Mouse (Mus musculus): ENCODE data around the gene Rnls. TPM values are rescaled to one million over a fixed set of nuclear protein-coding genes. Genes with fewer than 3 reads are reported as not detected.
"Not testable (repeated sequence)": the region's sequence is repeated elsewhere in the genome, so short reads cannot be mapped to it uniquely, and the experiment has no call there.

The Rnls gene
- total RNA-seq (2021) = 10 to 100 TPM; 13.5 to 15.3 TPM
- 5.6 and 18.2 TPM in 2 replicates for polyA plus RNA-seq (2012; rRNA removed)
- long read RNA-seq, transcript Rnls-201 (7 exons, 1,597 nt) = major isoform, 20 of 22 reads
- long read RNA-seq, partial matches to known transcripts = 0 of 22 reads
- long read RNA-seq, other reads (novel, unspliced or antisense) = 1 of 22 reads

DNA sequence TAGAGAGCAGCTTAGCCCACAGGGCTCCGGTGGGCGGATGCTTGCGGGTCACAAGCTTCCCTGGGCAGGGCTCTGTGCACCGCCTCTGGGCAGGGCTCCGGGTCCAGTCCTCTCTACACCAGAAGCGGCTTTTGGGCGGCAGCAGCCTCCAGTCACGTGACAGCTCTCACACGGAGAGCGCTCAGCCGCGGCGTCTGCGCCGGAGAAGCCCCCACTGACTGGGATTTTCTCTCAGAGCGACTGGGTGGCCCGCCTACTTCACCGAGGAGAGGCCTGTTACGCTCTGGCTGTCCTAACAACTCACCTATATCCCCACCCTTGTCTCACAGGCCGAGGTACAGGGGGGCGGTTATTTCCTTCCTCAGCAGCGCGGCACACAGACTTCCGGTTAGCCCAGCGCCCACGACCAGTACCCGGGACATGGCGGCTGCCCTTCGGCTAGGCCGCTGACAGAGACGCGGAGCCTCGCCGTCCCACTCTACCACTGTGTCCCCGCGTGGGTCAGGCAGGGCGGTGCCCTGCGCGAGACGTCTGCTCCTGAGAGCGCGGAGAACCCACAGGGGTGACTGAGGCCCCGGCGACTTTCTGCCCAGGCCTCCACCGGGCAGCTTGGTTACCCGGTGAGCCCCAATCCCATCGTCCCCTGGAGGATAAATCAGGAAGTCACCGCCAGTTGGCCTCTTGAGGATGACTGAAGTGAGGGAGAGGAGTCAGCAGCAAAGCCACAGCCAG is at the start of gene Rnls:
Gene Rnls, minus strand, starts transcription at position 645 of the 732 bp plus-strand sequence.
- intact Hi-C loops (cut with DNase I) = loop anchor here (5.0 kb wide), 1 partner anchor 995 kb away; no protein-coding TSS in a partner anchor
- no peaks in the 10 kb centered on the region; the same call in 1 of the 2 replicates for H3K4me1 ChIP-seq (ENCODE audit: control insufficient read depth, insufficient read depth, low read length)
- no peaks in the 10 kb centered on the region for H3K79me2 ChIP-seq (replicated peaks; ENCODE audit: control insufficient read depth, insufficient read depth, low read length)
- peak within 1 kb of the TSS; percentile 72 for H3K4me3 ChIP-seq
- H3K27me3 ChIP-seq (ENCODE audit: control insufficient read depth, insufficient read depth, low read length) = no peaks in the 10 kb centered on the region
- under 1% methylated on average over 48 of the region's 48 CpGs for WGBS
- H3K36me3 ChIP-seq (ENCODE audit: control insufficient read depth, insufficient read depth, low read length) = peaks cover 2% of the 10 kb centered on the region; the same call in 1 of the 2 replicates
- peak within 1 kb of the TSS; percentile 95 for H3K27ac ChIP-seq
- peak; percentile 46 for TF ChIP-seq CTCF (IDR thresholded peaks at IDR 0.05)
- TF ChIP-seq EP300 (IDR thresholded peaks at IDR 0.05; ENCODE audit: insufficient read depth, low read depth, low read length) = no peak
- TF ChIP-seq POLR2A (IDR thresholded peaks at IDR 0.05; ENCODE audit: insufficient read depth, low read depth, low read length) = peak; percentile 77
- H3K9ac ChIP-seq (ENCODE audit: low read depth, low read length) = peak within 1 kb of the TSS; percentile 98
- peak; percentile 85 to 92 for DNase-seq

DNA sequence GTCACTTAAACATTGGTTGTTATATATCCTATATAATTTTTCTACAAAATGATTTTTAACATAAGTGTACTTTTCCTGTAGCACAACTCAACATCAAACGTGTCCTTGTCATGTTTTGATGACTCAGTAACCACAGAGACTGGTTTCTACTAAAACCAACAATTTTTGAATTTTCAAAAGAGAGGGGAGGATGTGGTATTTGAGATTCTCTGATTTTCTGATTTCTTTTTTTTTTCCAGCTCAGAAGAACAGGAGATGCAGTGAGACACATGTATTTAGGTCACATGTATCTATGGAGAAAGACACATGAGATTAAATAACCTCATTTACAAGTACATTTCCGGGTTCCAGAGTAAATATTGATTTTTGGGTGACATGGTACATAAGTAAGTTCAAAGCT is 37.4 kb upstream of the Rnls start:
- Histone ChIP-seq H3K79me2 (replicated peaks; ENCODE audit: control insufficient read depth, insufficient read depth, low read length) (no peaks in the 10 kb centered on the region), H3K36me3 (ENCODE audit: control insufficient read depth, insufficient read depth, low read length) (no peaks in the 10 kb centered on the region), H3K27me3 (ENCODE audit: control insufficient read depth, insufficient read depth, low read length) (no peaks in the 10 kb centered on the region), H3K4me1 (ENCODE audit: control insufficient read depth, insufficient read depth, low read length) (no peaks in the 10 kb centered on the region), H3K4me3 (no peak overlapping the region), H3K27ac (no peak overlapping the region), H3K9ac (ENCODE audit: low read depth, low read length) (no peak overlapping the region)
- WGBS = 27% methylated on average over 2 of the region's 2 CpGs
- intact Hi-C loops (cut with DNase I) = no loop called here
- TF ChIP-seq POLR2A (IDR thresholded peaks at IDR 0.05; ENCODE audit: insufficient read depth, low read depth, low read length) (no peak), CTCF (IDR thresholded peaks at IDR 0.05) (no peak), EP300 (IDR thresholded peaks at IDR 0.05; ENCODE audit: insufficient read depth, low read depth, low read length) (no peak)
- DNase-seq = no peak

DNA sequence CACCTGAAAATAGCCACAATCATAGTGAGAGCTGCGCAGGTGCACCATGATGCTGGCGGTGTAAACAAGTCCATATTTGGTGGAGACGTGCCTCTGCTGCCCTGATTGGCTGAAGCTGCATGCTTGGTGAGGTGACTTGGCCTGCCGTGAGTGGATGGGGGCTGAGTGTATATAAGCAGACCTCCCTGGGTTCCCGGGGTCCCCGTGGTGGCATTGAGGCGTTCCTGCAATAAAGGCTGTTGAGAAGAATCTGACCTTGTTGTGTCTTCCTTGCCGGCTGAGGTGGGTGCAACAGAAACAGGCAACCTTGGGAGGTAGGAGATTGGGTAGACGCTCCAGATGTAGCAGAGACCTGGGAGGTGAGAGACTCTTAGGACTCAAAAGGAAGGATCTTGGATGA is 27.3 kb upstream of the Rnls start:
- H3K9ac ChIP-seq (ENCODE audit: low read depth, low read length); H3K27ac ChIP-seq; H3K79me2 ChIP-seq (replicated peaks; ENCODE audit: control insufficient read depth, insufficient read depth, low read length); H3K27me3 ChIP-seq (ENCODE audit: control insufficient read depth, insufficient read depth, low read length); intact Hi-C loops (cut with DNase I); H3K4me3 ChIP-seq; H3K4me1 ChIP-seq (ENCODE audit: control insufficient read depth, insufficient read depth, low read length); H3K36me3 ChIP-seq (ENCODE audit: control insufficient read depth, insufficient read depth, low read length); DNase-seq: not testable (repeated sequence)
- 82% methylated on average over 9 of the region's 9 CpGs for WGBS

DNA sequence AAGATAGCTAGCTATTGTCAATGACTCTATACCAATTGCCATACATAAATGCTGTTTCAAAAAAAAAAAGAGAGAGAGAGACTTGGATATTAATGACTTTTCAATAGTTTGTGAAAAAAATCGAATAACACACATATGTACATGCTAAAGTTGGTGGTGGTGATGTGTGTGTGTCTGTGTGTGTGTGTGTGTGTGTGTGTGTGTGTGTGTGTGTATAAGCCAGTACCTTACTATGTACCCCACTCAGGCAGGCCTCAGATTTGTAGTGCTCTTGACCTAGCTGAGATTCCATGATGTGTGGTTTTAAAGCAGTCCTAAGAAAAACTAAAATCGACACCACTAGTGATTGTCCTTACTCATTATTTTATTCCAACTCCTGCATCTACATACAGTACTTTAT is 11.3 kb downstream of the Rnls start:
- H3K9ac ChIP-seq (ENCODE audit: low read depth, low read length) = no peak overlapping the region
- WGBS = 80% methylated on average over 2 of the region's 2 CpGs
- TF ChIP-seq CTCF (IDR thresholded peaks at IDR 0.05) = no peak
- TF ChIP-seq EP300 (IDR thresholded peaks at IDR 0.05; ENCODE audit: insufficient read depth, low read depth, low read length) = no peak
- no peak for TF ChIP-seq POLR2A (IDR thresholded peaks at IDR 0.05; ENCODE audit: insufficient read depth, low read depth, low read length)
- no peak overlapping the region for H3K4me3 ChIP-seq
- intact Hi-C loops (cut with DNase I) = loop anchor here (5.0 kb wide), 1 partner anchor 641 kb away; no protein-coding TSS in a partner anchor
- H3K79me2 ChIP-seq (replicated peaks; ENCODE audit: control insufficient read depth, insufficient read depth, low read length) = no peaks in the 10 kb centered on the region
- DNase-seq = no peak
- H3K4me1 ChIP-seq (ENCODE audit: control insufficient read depth, insufficient read depth, low read length) = no peaks in the 10 kb centered on the region
- H3K27me3 ChIP-seq (ENCODE audit: control insufficient read depth, insufficient read depth, low read length) = no peaks in the 10 kb centered on the region
- no peak overlapping the region for H3K27ac ChIP-seq
- H3K36me3 ChIP-seq (ENCODE audit: control insufficient read depth, insufficient read depth, low read length) = no peaks in the 10 kb centered on the region

DNA sequence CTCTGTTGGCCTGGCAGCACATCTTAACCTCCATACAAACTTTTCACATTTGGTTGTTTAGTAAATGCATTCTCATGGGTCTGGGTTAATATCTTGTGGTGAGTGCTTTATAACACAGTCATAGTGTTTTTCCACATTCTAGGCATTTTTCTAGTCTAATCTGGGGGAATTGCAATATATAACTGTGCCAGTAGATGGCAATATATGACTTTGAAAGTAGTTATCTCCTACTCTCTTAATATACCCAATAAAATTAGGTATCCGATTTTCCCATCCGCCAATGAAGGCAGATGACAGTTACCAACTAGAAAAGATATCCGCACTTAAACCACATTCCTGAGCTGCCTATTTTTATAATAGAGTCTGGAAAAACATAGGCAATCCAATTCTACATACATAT is 11.7 kb downstream of the Rnls start:
- no peaks in the 10 kb centered on the region for H3K4me1 ChIP-seq (ENCODE audit: control insufficient read depth, insufficient read depth, low read length)
- no peaks in the 10 kb centered on the region for H3K27me3 ChIP-seq (ENCODE audit: control insufficient read depth, insufficient read depth, low read length)
- H3K27ac ChIP-seq = no peak overlapping the region
- intact Hi-C loops (cut with DNase I) = loop anchor here (5.0 kb wide), 1 partner anchor 642 kb away; no protein-coding TSS in a partner anchor
- H3K4me3 ChIP-seq = no peak overlapping the region
- no peak overlapping the region for H3K9ac ChIP-seq (ENCODE audit: low read depth, low read length)
- no peaks in the 10 kb centered on the region for H3K36me3 ChIP-seq (ENCODE audit: control insufficient read depth, insufficient read depth, low read length)
- peak; percentile 79 for TF ChIP-seq CTCF (IDR thresholded peaks at IDR 0.05)
- TF ChIP-seq EP300 (IDR thresholded peaks at IDR 0.05; ENCODE audit: insufficient read depth, low read depth, low read length) = no peak
- no peak for TF ChIP-seq POLR2A (IDR thresholded peaks at IDR 0.05; ENCODE audit: insufficient read depth, low read depth, low read length)
- no peaks in the 10 kb centered on the region for H3K79me2 ChIP-seq (replicated peaks; ENCODE audit: control insufficient read depth, insufficient read depth, low read length)
- DNase-seq = no peak
- 2% methylated on average over 3 of the region's 3 CpGs for WGBS

DNA sequence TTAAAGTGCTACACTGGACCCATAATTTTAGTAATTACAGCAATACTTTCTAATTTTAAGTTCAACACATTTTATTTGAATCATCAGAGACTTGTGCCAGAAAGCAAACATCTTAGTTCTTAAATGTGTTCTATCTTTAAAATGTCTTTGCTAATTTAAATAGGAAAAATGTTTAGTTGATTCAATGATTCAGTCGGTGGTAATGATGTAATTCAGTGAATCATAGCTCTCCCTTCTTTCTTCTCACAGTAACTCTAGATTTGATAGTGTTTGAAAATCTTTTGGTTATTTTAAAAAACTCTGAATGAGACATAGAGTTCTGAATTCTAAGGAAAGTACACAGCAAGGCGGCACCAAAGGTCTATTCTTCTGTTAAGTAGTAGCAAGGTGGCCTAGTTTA is 23.3 kb downstream of the Rnls start:
- no peak for DNase-seq
- no peaks in the 10 kb centered on the region for H3K4me1 ChIP-seq (ENCODE audit: control insufficient read depth, insufficient read depth, low read length)
- no peak for TF ChIP-seq CTCF (IDR thresholded peaks at IDR 0.05)
- no peak for TF ChIP-seq EP300 (IDR thresholded peaks at IDR 0.05; ENCODE audit: insufficient read depth, low read depth, low read length)
- TF ChIP-seq POLR2A (IDR thresholded peaks at IDR 0.05; ENCODE audit: insufficient read depth, low read depth, low read length) = no peak
- no peak overlapping the region for H3K27ac ChIP-seq
- H3K4me3 ChIP-seq = no peak overlapping the region
- intact Hi-C loops (cut with DNase I) = loop anchor here (1.0 to 10.0 kb wide), 2 partner anchors 651 to 864 kb away; no protein-coding TSS in a partner anchor
- no peaks in the 10 kb centered on the region for H3K79me2 ChIP-seq (replicated peaks; ENCODE audit: control insufficient read depth, insufficient read depth, low read length)
- 65% methylated on average over 2 of the region's 2 CpGs for WGBS
- H3K9ac ChIP-seq (ENCODE audit: low read depth, low read length) = no peak overlapping the region
- H3K36me3 ChIP-seq (ENCODE audit: control insufficient read depth, insufficient read depth, low read length) = no peaks in the 10 kb centered on the region
- H3K27me3 ChIP-seq (ENCODE audit: control insufficient read depth, insufficient read depth, low read length) = no peaks in the 10 kb centered on the region

Measured in heart, adult 2 months (tissue).